9 mouse cellular contexts compared by ENCODE assay signal in genomic region chr12:21318143-21318895, GRCm38 (mm10). TPM values are rescaled to one million over a fixed set of nuclear protein-coding genes. Genes with fewer than 3 reads are reported as not detected.
DNase-seq lines count a peak whose midpoint lies in the region; ATAC-seq lines count a peak whose summit lies in the region.
"Had no signal": no experiment of that assay in that cellular context is flagged by ENCODE, and none has a peak within 500 bp of the region (broad histone marks: within the 10 kb centered on the region; RNA-seq: fewer than 3 reads in every experiment).

No protein-coding gene starts in this region.

- H3K9me3 ChIP-seq in kidney, embryonic 16.5 days (ENCODE audit: low read length) = no peaks in the 10 kb centered on the region

- H3K27ac ChIP-seq in kidney, embryonic 16.5 days (ENCODE audit: low read length) = no peak overlapping the region

- peaks cover 6% of the 10 kb centered on the region; the same call in 1 of the 2 replicates for H3K4me1 ChIP-seq in kidney, embryonic 16.5 days (ENCODE audit: insufficient read depth, low read length)

- H3K4me3 ChIP-seq in kidney, embryonic 16.5 days (ENCODE audit: low read length) = no peak overlapping the region
- H3K4me3 ChIP-seq: erythroblast, embryonic 14.5 days had no signal

- H3K27me3 ChIP-seq in kidney, embryonic 16.5 days (ENCODE audit: insufficient read depth, low read length) = no peaks in the 10 kb centered on the region

- no peak for ATAC-seq in kidney, embryonic 16.5 days (ENCODE audit: low FRiP score, low TSS enrichment)

- WGBS in kidney, embryonic 16.5 days = 68% methylated on average over 12 of the region's 12 CpGs

- peaks cover 39% of the 10 kb centered on the region for H3K36me3 ChIP-seq in kidney, embryonic 16.5 days (ENCODE audit: insufficient read depth, low read length)

- H3K9ac ChIP-seq in kidney, embryonic 16.5 days (replicated peaks; ENCODE audit: low read length) = no peak overlapping the region

- peak; percentile 79 for DNase-seq in kidney, adult 11 months
- DNase-seq in MN1 (ENCODE audit: low spot score) = peak; percentile 53
- peak; percentile 74 for DNase-seq in cerebellum, adult 9-10 months
- peak; percentile 41 for DNase-seq in gonadal fat pad, adult 2 months (ENCODE audit: low read depth)
- DNase-seq in left cerebral cortex, postnatal 4 days = peak; percentile 67
- peak; percentile 27 for DNase-seq in ovary, postnatal 10 days (ENCODE audit: low spot score)
- DNase-seq in thymus, postnatal 10 days (ENCODE audit: low spot score in 2 of 2) = peak; percentile 72 to 87

- H3K4me2 ChIP-seq in kidney, embryonic 16.5 days (replicated peaks; ENCODE audit: low read depth, low read length) = no peak overlapping the region

- intact Hi-C loops in left cerebral cortex, postnatal 4 days (cut with DNase I) = loop anchor here (10.0 kb wide), 1 partner anchor 76 kb away; no protein-coding TSS in a partner anchor

RNA-seq across cellular contexts. Expression of gene Iah1, which starts 2.1 kb away (rescaled TPM):
- polyA plus RNA-seq in kidney, embryonic 16.5 days (2015; fragmentation: Nextera tagmentation; extraction: Ambion mirVana) = 92.3 and 92.6 TPM in 2 replicates
- 262 and 308 TPM in 2 replicates for polyA plus RNA-seq in gonadal fat pad, adult 2 months (2012; rRNA removed)
- total RNA-seq in left cerebral cortex, postnatal 4 days (2021) = 10 to 100 TPM; 18.7 to 22.2 TPM

RNA-seq across cellular contexts. Expression of gene Itgb1bp1, which starts 32.2 kb away (rescaled TPM):
- polyA plus RNA-seq in kidney, embryonic 16.5 days (2015; fragmentation: Nextera tagmentation; extraction: Ambion mirVana) = 46.4 and 46.9 TPM in 2 replicates
- polyA plus RNA-seq in gonadal fat pad, adult 2 months (2012; rRNA removed) = 29.3 and 42.0 TPM in 2 replicates
- 10 to 100 TPM; 33.4 to 35.3 TPM for total RNA-seq in left cerebral cortex, postnatal 4 days (2021)

RNA-seq across cellular contexts. Expression of gene Cpsf3, which starts 33.1 kb away (rescaled TPM):
- polyA plus RNA-seq in kidney, embryonic 16.5 days (2015; fragmentation: Nextera tagmentation; extraction: Ambion mirVana) = 118 and 123 TPM in 2 replicates
- 48.8 and 54.2 TPM in 2 replicates for polyA plus RNA-seq in gonadal fat pad, adult 2 months (2012; rRNA removed)
- 10 to 100 TPM; 54.6 to 58.0 TPM for total RNA-seq in left cerebral cortex, postnatal 4 days (2021)

RNA-seq across cellular contexts. Expression of gene Adam17, which starts 55.1 kb away (rescaled TPM):
- polyA plus RNA-seq in kidney, embryonic 16.5 days (2015; fragmentation: Nextera tagmentation; extraction: Ambion mirVana) = 51.1 and 52.1 TPM in 2 replicates
- 25.2 and 36.1 TPM in 2 replicates for polyA plus RNA-seq in gonadal fat pad, adult 2 months (2012; rRNA removed)
- 10 to 100 TPM; 18.7 to 24.8 TPM for total RNA-seq in left cerebral cortex, postnatal 4 days (2021)

Comparison
In these comparisons a context has a peak if more than half of its experiments do, and no peak if none do; other contexts are left out.
1. DNase-seq: peak in every context shown above with its lines; median percentile 80 in thymus, postnatal 10 days; 79 in kidney, adult 11 months; 74 in cerebellum, adult 9-10 months; 67 in left cerebral cortex, postnatal 4 days; 53 in MN1; 41 in gonadal fat pad, adult 2 months; 27 in ovary, postnatal 10 days.